Mouse (Mus musculus) lung, adult 18-20 months (tissue): ENCODE data around the gene Padi6.

Experiments
- DNase-seq, 2 experiments: peaks; one replicate each; pipeline ENCODE4 v3.0.0; 2022; ENCODE audit warnings: mixed read lengths in 2 of 2

The Padi6 gene

GRCm38 (mm10) chr4:140747978-140748377, 5.5 kb upstream of the Padi6 start:
- no peak for DNase-seq

DNA sequence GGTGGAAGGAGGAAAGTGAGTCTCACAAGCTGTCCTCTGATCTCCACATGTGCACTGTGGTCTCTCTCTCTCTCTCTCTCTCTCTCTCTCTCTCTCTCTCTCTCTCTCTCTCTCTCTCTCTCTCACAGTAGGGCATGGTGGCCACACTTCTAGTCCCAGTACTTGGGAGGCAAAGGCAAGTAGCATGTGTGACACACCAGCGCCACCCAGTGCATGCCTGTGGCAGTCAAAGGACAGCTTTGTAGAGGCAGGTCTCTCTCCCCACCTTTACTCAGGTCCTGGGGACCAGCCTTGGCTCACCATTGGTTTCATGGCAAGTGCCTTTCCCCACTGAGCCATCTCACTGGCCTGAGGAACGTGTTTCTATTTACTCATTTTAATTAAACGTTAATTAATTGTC, 2.2 kb upstream of the Padi6 start:
- DNase-seq, result peak in 1 of 2 experiments; percentile 45

- DNase-seq, result no peak
These were observed 643 bp upstream of the Padi6 start for GRCm38 (mm10) chr4:140743086-140743485.

DNA sequence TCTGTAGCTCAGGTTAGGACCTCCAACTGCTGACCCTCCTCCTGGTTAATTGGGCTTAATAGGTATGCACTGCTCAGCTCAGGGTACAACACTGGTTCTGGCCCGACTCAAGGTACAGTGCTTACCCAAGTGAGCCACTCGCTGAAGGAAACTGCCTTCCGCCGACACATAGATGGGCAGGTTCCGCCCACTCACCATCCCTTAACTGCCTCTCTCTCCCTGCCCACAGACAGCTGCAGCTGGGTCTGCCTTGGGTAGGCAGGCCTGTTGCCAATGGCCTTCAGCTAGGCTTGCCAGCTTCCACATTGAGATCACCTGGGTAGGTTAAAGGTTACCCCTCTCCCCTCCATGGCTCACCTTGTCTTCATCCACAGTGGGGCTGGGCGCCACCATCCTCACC, 1.0 kb downstream of the Padi6 start:
- no peak for DNase-seq

GRCm38 (mm10) chr4:140740655-140741054, 1.8 kb downstream of the Padi6 start:
- DNase-seq, result no peak

DNA sequence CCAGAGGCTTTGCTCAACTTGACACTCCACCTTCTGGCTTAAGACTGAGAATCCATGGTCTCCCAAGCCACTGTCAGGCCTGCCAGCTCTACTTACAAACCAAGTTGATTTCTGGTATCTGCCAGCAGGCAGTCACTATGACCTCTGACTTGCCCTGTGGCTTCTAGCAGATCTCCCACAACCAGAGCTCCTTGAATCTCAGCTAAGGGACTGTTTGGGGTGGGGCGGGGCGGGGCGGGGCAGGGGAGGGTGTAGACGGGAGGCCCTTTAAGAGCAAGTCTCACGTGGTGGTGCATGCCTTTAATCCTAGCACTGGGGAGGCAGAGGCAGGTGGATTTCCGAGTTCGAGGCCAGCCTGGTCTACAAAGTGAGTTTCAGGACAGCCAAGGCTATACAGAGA, 9.6 kb downstream of the Padi6 start:
- no peak for DNase-seq

DNA sequence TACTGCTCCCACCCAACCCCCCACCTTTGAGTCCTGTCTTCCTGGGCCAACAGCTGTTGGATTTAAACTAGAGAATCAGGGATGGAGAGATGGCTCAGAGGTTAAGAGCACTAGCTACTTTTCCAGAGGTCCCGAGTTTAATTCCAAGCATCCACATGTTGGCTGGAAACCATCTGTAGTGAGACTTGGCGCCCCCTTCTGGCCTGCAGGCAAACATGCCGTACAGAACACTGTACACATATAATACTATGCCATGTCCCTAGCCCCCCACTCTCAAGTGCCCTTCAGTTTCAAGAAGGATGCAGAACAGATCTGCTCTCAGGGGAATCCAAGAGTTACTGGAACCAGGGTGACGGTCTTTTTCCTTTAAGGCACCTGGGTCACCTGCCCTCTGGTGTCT, 10.8 kb downstream of the Padi6 start:
- DNase-seq, result no peak

- DNase-seq, result no peak
These were observed 15.5 kb downstream of the Padi6 start for GRCm38 (mm10) chr4:140726907-140727306.

GRCm38 (mm10) chr4:140724739-140725138, 17.7 kb downstream of the Padi6 start:
- no peak for DNase-seq

DNA sequence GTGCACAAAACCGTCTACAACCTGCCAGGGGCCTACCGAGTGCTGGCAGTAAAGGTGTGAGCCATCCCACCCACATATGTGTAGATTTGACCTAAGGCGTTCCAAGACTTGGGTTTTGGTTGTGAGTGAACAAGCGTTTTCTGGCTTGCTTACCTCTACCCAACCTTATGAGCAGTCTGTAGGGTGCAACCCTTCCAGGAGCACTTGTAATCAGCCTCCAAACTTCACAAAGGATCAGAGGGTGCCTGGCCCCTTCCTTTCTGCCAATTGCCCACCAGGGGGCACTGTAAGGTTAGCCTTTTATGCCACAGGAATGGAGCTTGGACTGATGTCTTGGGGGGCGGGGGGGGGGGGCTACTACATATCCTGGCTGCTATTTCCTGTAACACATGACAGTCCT, 18.6 kb downstream of the Padi6 start:
- no peak for DNase-seq

- no peak for DNase-seq
These were observed 19.3 kb downstream of the Padi6 start for GRCm38 (mm10) chr4:140723192-140723591.

- no peak for DNase-seq
These were observed 19.7 kb downstream of the Padi6 start for GRCm38 (mm10) chr4:140722710-140723109.

GRCm38 (mm10) chr4:140721968-140722490, 20.4 kb downstream of the Padi6 start:
- DNase-seq, result no peak

- no peak for DNase-seq
These were observed 22.4 kb downstream of the Padi6 start for GRCm38 (mm10) chr4:140720091-140720490.

- DNase-seq, result no peak
These were observed 24.0 kb downstream of the Padi6 start for GRCm38 (mm10) chr4:140718436-140718835.

DNA sequence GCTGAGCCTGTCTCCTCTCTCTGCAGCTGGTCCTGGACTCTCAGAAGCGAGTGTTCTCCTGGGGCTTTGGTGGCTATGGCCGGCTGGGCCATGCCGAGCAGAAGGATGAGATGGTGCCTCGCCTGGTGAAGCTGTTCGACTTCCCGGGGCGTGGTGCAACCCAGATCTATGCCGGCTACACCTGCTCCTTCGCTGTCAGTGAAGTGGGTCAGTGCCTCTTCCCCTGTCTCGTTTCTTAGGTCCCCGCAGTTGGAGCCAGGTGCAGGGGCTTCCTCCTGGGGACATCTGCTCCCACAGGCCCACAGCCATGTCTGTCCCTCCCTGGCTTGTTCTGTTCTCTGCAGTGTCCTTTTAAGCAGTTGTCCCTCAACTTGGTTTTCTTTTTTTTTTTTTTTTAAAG, 25.4 kb downstream of the Padi6 start:
- DNase-seq, result no peak

DNA sequence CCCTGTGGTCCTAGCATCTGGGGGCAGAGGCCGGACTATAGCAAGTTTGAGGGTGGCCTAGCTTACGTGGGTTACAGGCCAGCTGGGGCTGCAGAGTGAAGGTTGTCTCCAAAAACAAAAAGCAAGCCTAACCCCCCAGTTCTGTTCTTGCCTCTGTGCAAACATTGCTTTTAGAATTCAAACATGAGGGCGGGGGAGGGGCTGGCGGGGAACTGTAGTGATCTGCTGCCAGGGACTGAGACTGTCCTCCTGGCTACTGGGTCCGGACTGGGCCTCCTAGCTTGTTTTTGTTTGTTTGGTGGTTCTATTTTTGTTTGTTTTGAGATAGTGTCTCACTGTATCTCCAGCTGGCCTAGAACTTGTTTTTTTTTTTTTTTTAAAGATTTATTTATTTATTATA, 27.9 kb downstream of the Padi6 start:
- no peak for DNase-seq

- DNase-seq, result peak; percentile 90 to 93
These were observed 28.7 kb downstream of the Padi6 start for GRCm38 (mm10) chr4:140713480-140714365.

DNA sequence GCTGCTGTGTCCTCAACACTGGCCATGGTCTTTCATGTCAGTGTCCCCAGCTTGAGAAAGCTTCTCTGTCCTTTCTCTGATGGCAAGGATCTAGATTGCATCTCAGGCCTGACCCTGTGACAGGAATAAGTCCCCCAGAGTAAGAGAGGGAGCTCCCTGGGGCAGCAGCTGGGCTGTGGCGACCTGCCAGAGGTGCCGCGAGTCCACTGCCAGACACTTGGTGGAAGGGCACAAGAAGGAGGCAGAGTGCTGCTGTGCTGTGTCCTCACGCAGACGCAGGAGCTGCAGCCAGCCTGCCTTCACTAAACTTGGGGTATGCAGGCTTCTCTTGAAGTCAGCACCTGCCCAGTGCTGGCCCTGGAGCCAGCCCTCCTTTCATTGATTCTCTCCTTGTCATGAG, 31.1 kb downstream of the Padi6 start:
- no peak for DNase-seq

GRCm38 (mm10) chr4:140710781-140711180, 31.7 kb downstream of the Padi6 start:
- no peak for DNase-seq

DNA sequence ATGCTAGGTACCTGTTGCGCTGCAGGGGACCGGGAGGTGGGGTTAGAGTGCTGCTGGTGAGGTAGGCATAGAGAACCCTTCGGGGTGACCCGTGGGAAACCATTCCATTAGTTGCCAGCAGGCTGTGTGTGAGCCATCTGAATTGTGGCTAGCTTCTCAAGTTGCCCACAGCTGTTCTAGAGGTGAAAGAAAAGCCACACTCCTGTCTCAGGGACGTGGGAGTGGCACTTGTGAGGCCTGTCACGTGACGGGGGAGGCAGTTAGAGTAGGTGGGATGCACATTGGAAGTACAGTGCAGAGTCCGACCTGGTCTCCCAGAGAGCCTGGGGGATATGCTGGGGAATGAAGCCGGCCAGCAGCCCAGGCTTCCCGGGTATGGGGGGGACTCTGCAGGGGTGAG, 32.8 kb downstream of the Padi6 start:
- no peak for DNase-seq

GRCm38 (mm10) chr4:140709111-140709510, 33.3 kb downstream of the Padi6 start:
- no peak for DNase-seq

DNA sequence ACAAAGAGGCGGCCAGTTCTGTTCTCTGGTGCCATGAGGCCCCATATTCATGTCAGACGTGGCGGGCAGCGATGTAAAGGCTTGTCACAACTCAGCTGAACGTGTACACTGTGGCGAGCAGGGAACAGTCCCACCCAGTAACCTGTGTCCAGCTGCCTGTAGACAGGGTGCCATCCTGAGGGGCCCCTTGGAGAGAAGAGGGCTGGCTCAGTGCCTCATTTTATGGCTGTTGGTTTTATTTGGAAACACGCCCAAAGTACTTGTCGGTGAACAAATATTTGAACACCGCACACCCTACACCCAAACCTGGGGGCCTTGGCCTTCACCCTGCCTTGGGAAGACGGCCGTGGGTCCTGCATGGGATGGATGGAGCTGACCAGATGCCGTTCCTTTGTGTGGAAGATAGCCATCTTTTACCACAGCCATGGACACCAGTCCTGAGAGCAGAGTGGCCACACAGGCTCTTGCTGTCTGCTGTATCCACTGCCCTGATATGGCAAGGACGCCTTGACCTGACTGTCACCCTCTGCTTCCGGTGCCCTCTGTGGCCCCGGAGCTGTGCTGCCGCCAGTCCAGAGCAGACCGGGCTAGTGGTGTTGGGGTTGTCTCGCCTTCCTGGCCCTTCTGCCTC, 34.0 kb downstream of the Padi6 start:
- DNase-seq, result peak; percentile 60 to 78

GRCm38 (mm10) chr4:140707615-140708014, 34.8 kb downstream of the Padi6 start:
- no peak for DNase-seq
